Mouse (Mus musculus) forebrain, embryonic 14.5 days (tissue): ENCODE measurements at regions not wholly inside any gene's neighbourhood (a gene's known extent, or its start where the extent isn't known, plus 50 kb on each side); places are given as distances from the start of the nearest gene placed in this dataset.

Source experiments
- ATAC-seq: fragments of 200-750 bp; cut with Nextera tagmentation; 2 replicates; pipeline ENCODE4 v1.8.0; 2017; ENCODE audit warnings: mild to moderate bottlenecking, moderate library complexity
- DNase-seq: peaks from one replicate; pipeline ENCODE4 v3.0.0-alpha.2; 2015; ENCODE audit warnings: low spot score
- H3K27ac ChIP-seq: fragments of 300-500 bp; sonication (generic); 2 replicates; pipeline ENCODE4 v1.5.1; 2014; ENCODE audit warnings: low read depth, mild to moderate bottlenecking, control low read depth, low read length, moderate library complexity
- H3K27me3 ChIP-seq: fragments of 300-500 bp; sonication (generic); replicated peaks from 2 replicates; pipeline ENCODE4 v1.6.1; 2014; ENCODE audit warnings: low read length, control low read depth, mixed read lengths; ENCODE audit not compliant: control insufficient read depth, insufficient read depth
- H3K36me3 ChIP-seq: fragments of 300-500 bp; sonication (generic); 2 replicates; pipeline ENCODE4 v1.6.1; 2014; ENCODE audit warnings: low read length, control low read depth; ENCODE audit not compliant: control insufficient read depth, insufficient read depth
- H3K4me1 ChIP-seq: fragments of 300-500 bp; sonication (generic); 2 replicates; pipeline ENCODE4 v1.6.1; 2014; ENCODE audit warnings: antibody characterized with exemption, low read length, control low read depth; ENCODE audit not compliant: control insufficient read depth, insufficient read depth
- H3K4me2 ChIP-seq: fragments of 300-500 bp; sonication (generic); 2 replicates; pipeline ENCODE4 v1.6.1; 2014; ENCODE audit warnings: mild to moderate bottlenecking, control low read depth, low read length
- H3K4me3 ChIP-seq: fragments of 300-500 bp; sonication (generic); 2 replicates; pipeline ENCODE4 v1.5.1; 2014; ENCODE audit warnings: low read depth, low read length, control low read depth
- H3K9ac ChIP-seq: fragments of 300-500 bp; sonication (generic); 2 replicates; pipeline ENCODE4 v1.6.1; 2014; ENCODE audit warnings: mild to moderate bottlenecking, low read length, control low read depth, moderate library complexity
- H3K9me3 ChIP-seq: fragments of 300-500 bp; sonication (generic); replicated peaks from 2 replicates; pipeline ENCODE4 v1.6.1; 2016; ENCODE audit warnings: low read length, control low read depth, mixed read lengths; ENCODE audit not compliant: control insufficient read depth
- WGBS: fragments of 180-500 bp; shearing (Covaris S2); extraction: QIAGEN DNeasy Blood & Tissue Kit; methylation state at CpG from one replicate; pipeline ENCODE4 v1.1.7; 2014; 5-methylcytosine and 5-hydroxymethylcytosine counted together

DNA sequence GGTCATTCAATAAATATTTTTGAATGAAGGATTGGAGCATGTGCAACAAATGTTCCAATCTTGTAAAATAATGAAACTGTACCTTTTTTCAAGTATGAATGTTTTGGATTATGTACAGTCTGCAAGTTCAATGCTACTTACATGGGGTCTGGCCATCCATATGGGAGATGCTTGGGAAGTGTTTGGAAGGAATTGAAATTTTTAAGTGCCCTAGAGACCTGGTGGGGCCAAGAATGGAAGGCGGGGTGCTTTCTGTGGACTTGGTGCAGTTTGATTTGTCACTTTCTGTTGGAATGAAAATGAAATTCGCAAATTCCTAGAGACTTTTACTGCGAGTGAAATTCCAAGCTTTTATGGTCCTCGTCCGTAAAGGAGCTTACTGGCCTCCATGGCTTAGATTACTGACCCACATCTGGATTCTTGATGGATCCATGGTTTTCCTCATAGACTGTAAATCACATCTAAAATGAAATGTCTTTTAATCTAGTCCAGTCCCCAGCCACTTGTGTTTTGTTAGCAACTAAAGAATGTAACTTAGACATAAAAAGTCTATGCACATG lies 90.3 kb upstream of the 1810046K07Rik start:
- no peaks in the 10 kb centered on the region for H3K4me1 ChIP-seq
- WGBS, result 91% methylated on average over 5 of the region's 5 CpGs

DNA sequence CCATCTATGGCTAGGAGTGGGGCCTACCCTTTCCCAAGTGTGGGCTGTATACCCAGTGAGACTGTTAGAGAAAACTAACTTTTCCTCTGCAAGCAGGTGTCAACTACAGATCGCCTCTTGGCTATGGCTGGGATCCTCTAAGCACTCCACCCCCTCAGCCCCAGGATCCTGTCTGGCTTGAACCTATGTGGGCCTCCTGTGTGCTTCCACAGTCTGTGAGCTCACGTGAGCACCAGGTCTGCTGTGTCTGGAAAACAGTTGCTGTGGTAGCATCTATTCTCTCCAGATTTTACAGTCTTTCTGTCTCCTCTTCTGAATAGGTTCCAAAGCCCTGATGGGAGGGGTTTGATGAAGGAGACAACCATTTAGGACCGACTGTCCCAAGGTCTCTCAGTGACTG lies 93.8 kb upstream of the 1810046K07Rik start:
- Histone ChIP-seq H3K27me3 (no peaks in the 10 kb centered on the region), H3K27ac (no peak overlapping the region), H3K36me3 (no peaks in the 10 kb centered on the region), H3K4me2 (no peak overlapping the region), H3K9me3 (no peaks in the 10 kb centered on the region), H3K4me1 (no peaks in the 10 kb centered on the region), H3K9ac (no peak overlapping the region), H3K4me3 (no peak overlapping the region)
- ATAC-seq (no peak), DNase-seq (no peak)
- 75% methylated on average over 3 of the region's 3 CpGs for WGBS

More for the DNA sequence above, 90.3 kb upstream of the 1810046K07Rik start:
- ATAC-seq (no peak), DNase-seq (no peak)
- Histone ChIP-seq H3K4me3 (no peak overlapping the region), H3K9me3 (no peaks in the 10 kb centered on the region), H3K36me3 (no peaks in the 10 kb centered on the region), H3K4me2 (no peak overlapping the region), H3K27ac (no peak overlapping the region), H3K9ac (no peak overlapping the region), H3K27me3 (no peaks in the 10 kb centered on the region)

DNA sequence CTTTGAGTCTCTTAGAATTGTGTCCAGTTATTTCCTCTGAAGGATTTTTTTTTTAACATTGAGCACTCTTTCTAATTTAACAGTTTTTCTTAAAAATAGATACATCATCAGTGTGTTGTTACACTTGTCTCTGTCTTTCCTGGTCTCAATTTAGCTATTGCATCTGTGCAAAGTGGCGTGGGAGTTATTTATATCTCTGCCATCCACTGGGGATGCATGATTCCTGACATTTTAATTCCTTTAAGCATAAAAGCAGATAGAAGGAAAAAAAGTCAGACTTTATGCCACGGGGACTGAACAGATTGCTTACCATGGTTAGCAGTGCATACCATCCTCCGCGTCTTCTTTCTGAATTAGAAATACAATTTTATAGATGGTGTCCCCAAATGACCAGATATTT lies 94.6 kb upstream of the 1810046K07Rik start:
- H3K27me3 ChIP-seq, result no peaks in the 10 kb centered on the region
- 92% methylated on average over 4 of the region's 4 CpGs for WGBS
- H3K4me1 ChIP-seq, result no peaks in the 10 kb centered on the region
- ATAC-seq, result no peak
- no peak overlapping the region for H3K4me2 ChIP-seq
- no peak overlapping the region for H3K27ac ChIP-seq
- no peak overlapping the region for H3K4me3 ChIP-seq
- no peaks in the 10 kb centered on the region for H3K36me3 ChIP-seq
- H3K9me3 ChIP-seq, result no peaks in the 10 kb centered on the region
- no peak for DNase-seq
- H3K9ac ChIP-seq, result no peak overlapping the region

DNA sequence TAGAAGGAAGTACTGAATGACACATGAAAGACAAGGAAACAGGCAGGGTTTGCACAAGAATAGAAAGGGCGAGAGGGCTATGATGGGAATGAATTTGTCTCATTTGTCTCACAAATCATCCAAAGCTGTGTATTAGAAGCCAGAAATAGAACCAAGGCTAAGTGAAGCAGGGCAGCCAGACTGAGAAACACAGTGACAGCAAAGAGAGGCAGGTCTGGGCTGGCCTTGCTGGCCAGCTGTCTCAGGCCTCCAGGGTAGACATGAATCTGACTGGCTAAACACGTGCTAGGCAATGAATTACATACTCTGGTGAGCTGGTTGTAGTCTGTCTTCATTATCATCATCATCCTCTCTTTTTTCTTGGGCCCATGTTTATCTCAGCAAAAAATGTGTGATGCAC lies 101.7 kb upstream of the 1810046K07Rik start:
- no peaks in the 10 kb centered on the region for H3K27me3 ChIP-seq
- DNase-seq, result no peak
- H3K27ac ChIP-seq, result no peak overlapping the region
- 74% methylated on average over 2 of the region's 2 CpGs for WGBS
- H3K4me2 ChIP-seq, result no peak overlapping the region
- no peaks in the 10 kb centered on the region for H3K36me3 ChIP-seq
- no peak overlapping the region for H3K9ac ChIP-seq
- no peaks in the 10 kb centered on the region for H3K4me1 ChIP-seq
- no peak for ATAC-seq
- no peaks in the 10 kb centered on the region for H3K9me3 ChIP-seq
- H3K4me3 ChIP-seq, result no peak overlapping the region

DNA sequence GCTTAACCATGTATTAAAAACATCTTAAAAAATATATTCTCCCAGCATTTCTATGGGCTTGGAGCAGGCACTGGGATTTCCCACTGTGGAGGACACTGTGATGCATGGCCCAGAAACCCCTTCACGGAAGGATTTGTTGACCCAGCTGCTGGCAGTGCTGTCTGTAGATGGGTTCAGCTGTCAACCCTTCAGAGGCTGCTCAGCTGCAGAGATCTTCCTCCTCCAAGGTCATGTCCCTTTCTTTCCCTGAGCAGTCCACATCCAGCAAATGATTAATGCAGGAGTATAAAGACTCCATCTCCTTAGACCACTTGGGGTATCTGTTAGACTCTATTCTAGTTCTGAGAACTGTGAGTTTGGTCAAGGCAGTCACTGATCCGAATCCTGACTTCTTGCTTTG lies 108.4 kb upstream of the 1810046K07Rik start:
- ATAC-seq (no peak), DNase-seq (no peak)
- no peak overlapping the region for H3K4me2 ChIP-seq
- 88% methylated on average over 2 of the region's 2 CpGs for WGBS
- H3K9ac ChIP-seq, result no peak overlapping the region
- no peaks in the 10 kb centered on the region for H3K27me3 ChIP-seq
- no peaks in the 10 kb centered on the region for H3K36me3 ChIP-seq
- H3K9me3 ChIP-seq, result no peaks in the 10 kb centered on the region
- no peak overlapping the region for H3K27ac ChIP-seq
- no peaks in the 10 kb centered on the region for H3K4me1 ChIP-seq
- no peak overlapping the region for H3K4me3 ChIP-seq

DNA sequence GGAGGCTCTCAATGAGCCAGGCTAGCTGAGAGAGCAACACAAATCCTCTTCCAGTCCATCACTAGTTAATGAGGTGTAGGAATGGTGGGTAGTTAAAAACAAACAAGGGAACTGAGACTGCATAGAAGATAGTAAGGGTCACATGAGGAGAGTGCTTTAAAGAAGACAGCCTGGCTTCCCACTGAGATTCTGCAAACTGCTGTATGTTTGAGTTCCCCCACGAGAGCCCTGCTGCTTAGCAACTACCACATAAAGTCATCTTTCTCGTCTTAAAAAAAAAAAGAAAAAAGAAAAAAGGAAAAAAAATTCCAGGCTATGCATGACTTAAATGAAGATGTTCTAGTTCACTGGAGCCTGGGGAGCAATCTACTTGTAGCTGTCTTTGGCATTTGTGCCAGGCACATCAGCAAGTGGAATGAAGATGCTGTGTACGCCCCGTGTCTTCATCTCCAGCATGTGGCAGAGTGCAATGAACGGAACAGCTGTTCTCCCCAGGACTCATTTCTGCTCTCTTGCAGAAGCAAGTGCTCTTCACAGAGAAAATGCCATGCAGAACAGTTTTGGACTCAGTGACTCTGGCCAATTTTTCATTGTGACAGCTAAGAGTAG lies 113.2 kb upstream of the 1810046K07Rik start:
- no peaks in the 10 kb centered on the region for H3K9me3 ChIP-seq
- no peaks in the 10 kb centered on the region for H3K36me3 ChIP-seq
- ATAC-seq (no peak), DNase-seq (peak; percentile 48)
- H3K4me1 ChIP-seq, result no peaks in the 10 kb centered on the region
- no peak overlapping the region for H3K27ac ChIP-seq
- 44% methylated on average over 5 of the region's 5 CpGs for WGBS
- H3K4me3 ChIP-seq, result no peak overlapping the region
- no peaks in the 10 kb centered on the region for H3K27me3 ChIP-seq
- H3K4me2 ChIP-seq, result no peak overlapping the region
- no peak overlapping the region for H3K9ac ChIP-seq

DNA sequence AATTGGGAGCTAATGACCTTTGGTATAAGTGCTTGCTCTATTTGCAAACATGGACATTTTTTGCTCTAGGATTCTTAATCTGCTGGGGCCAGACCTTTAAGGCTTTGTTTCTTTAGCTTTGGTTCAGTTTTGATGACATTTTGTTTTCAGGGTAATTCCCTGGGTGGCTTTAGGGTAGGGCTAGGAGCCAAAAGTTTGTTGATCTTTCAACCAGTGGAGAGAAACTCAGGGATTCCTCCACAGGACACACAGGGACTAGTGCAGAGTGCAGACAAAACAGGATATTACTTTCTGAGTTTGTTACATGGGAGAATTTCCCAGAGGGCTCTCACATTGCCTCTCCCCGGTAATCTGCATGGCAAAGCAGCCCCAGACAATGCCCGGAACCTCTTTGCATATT lies 127.0 kb upstream of the 1810046K07Rik start:
- ATAC-seq, result no peak
- Histone ChIP-seq H3K4me3 (no peak overlapping the region), H3K4me1 (no peaks in the 10 kb centered on the region), H3K36me3 (no peaks in the 10 kb centered on the region), H3K27ac (no peak overlapping the region), H3K4me2 (no peak overlapping the region), H3K9me3 (no peaks in the 10 kb centered on the region), H3K9ac (no peak overlapping the region), H3K27me3 (no peaks in the 10 kb centered on the region)
- WGBS, result 52% methylated on average over 2 of the region's 2 CpGs
- peak; percentile 3 for DNase-seq

DNA sequence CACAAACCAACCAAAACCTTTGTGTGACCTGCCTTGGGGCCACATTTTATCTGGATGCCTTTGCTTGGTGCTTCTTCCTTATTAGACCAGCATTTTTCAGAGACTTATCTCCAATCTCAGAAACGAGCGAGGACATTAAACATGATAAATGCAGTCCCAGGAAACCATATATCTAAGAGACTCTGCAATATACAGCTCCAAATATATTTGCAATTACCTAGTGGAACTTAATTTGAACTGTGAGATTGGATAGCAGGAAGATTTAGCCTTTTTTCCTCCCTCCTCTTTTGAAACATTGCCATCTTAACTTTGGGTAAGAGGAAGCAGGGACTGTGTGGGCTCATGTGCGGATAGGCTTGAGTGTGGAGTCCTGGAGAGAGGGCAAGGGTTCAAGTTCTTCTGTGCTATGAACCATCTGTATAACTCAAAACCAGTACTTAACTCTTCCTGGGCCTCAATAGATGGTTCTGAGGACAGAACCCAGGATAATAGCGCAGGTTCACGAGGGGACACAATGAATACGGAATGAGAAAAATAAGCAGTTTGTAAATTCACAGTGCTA lies 133.8 kb upstream of the 1810046K07Rik start:
- Histone ChIP-seq H3K4me2 (no peak overlapping the region), H3K4me1 (no peaks in the 10 kb centered on the region), H3K9me3 (no peaks in the 10 kb centered on the region), H3K36me3 (no peaks in the 10 kb centered on the region), H3K27me3 (no peaks in the 10 kb centered on the region), H3K4me3 (no peak overlapping the region), H3K27ac (no peak overlapping the region), H3K9ac (no peak overlapping the region)
- 89% methylated on average over 6 of the region's 6 CpGs for WGBS
- no peak for DNase-seq
- ATAC-seq, result no peak

DNA sequence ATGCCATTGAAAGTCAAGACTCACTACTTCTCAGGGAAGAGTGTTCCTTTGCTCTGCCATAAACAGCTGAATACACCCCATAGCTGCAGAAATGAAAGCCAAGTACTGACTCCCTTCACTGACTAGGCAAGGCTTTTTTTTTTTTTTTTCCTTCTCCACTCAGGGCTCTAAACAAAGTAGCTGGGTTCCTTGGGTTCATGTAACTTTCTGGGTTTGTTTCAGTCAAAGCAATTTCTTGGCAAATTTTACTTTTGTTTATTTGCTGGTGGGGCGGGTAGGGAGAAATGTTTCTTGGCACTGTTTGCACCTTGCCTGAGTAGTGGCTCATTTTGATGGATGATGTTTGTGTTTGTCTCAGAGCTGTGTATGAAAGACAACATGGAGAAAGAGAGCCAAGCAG lies 141.3 kb upstream of the 1810046K07Rik start:
- Histone ChIP-seq H3K4me1 (no peaks in the 10 kb centered on the region), H3K4me2 (no peak overlapping the region), H3K4me3 (no peak overlapping the region), H3K9me3 (no peaks in the 10 kb centered on the region), H3K9ac (no peak overlapping the region), H3K27me3 (no peaks in the 10 kb centered on the region), H3K27ac (no peak overlapping the region), H3K36me3 (no peaks in the 10 kb centered on the region)
- ATAC-seq (no peak), DNase-seq (no peak)
- WGBS, result 87% methylated on average over 1 of the region's 1 CpGs
